8 mouse cellular contexts compared by ENCODE assay signal in the genomic region with DNA sequence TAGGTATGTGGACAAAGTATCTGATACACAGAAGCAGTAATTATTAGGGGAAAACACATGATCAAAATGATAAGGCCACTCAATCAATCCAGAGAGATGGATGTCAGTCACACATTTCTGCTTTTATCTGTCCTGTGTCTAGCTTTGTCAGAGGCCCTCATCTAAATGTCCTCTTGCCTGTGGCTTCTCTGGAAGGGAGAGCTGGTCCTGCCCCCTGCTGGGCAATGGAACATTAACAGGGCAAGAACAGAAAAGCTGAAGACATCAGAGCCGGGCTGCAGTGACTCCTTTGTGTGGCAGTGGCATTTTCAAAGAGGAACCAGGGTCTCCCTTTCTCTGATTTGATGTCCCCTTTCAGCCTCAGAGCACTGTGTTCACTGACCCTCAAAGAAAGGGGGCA.
DNase-seq lines count a peak whose midpoint lies in the region; ATAC-seq and TF ChIP-seq lines count a peak whose summit lies in the region.

No protein-coding gene starts in this region.

- no peak for ATAC-seq in intestine, postnatal 0 days
- no peak for ATAC-seq in intestine, embryonic 15.5 days

- H3K27ac ChIP-seq in intestine, postnatal 0 days (ENCODE audit: low read depth, low read length), result no peak overlapping the region
- no peak overlapping the region for H3K27ac ChIP-seq in intestine, embryonic 15.5 days

- WGBS in intestine, postnatal 0 days, result 33% methylated on average over 1 of the region's 1 CpGs
- WGBS in intestine, embryonic 15.5 days, result 37% methylated on average over 1 of the region's 1 CpGs

- H3K4me1 ChIP-seq in intestine, postnatal 0 days (replicated peaks; ENCODE audit: control insufficient read depth, insufficient read depth, low read length), result no peaks in the 10 kb centered on the region
- H3K4me1 ChIP-seq in intestine, embryonic 15.5 days (replicated peaks), result no peaks in the 10 kb centered on the region

- no peak overlapping the region for H3K4me3 ChIP-seq in intestine, postnatal 0 days (ENCODE audit: low read depth, low read length)
- H3K4me3 ChIP-seq in intestine, embryonic 15.5 days (replicated peaks), result no peak overlapping the region

- H3K36me3 ChIP-seq in intestine, postnatal 0 days (ENCODE audit: control insufficient read depth, insufficient read depth), result no peaks in the 10 kb centered on the region; the same call in 1 of the 2 replicates
- no peaks in the 10 kb centered on the region for H3K36me3 ChIP-seq in intestine, embryonic 15.5 days

- peak; percentile 48 for DNase-seq in MN1 (ENCODE audit: low spot score)
- DNase-seq in cerebellum, adult 11-12 months, result peak; percentile 10
- peak; percentile 50 to 53 for DNase-seq in frontal cortex, postnatal 25 days (ENCODE audit: low spot score in 2 of 2)
- peak; percentile 17 to 45 for DNase-seq in left cerebral cortex, adult 8-10 months (ENCODE audit: low spot score in 2 of 2)
- peak; percentile 74 to 77 for DNase-seq in right cerebral cortex, postnatal 10 days (ENCODE audit: low spot score in 2 of 2)
- DNase-seq in thymus, postnatal 10 days (ENCODE audit: low spot score in 2 of 2), result no peak

- H3K4me2 ChIP-seq in intestine, postnatal 0 days (replicated peaks; ENCODE audit: low read depth), result no peak overlapping the region
- H3K4me2 ChIP-seq in intestine, embryonic 15.5 days (replicated peaks), result no peak overlapping the region

- H3K9ac ChIP-seq in intestine, postnatal 0 days (ENCODE audit: low read depth, low read length), result no peak overlapping the region
- H3K9ac ChIP-seq in intestine, embryonic 15.5 days, result no peak overlapping the region

- TF ChIP-seq CTCF in intestine, postnatal 0 days (IDR thresholded peaks at IDR 0.05; ENCODE audit: low read depth), result peak; percentile 80

- no peaks in the 10 kb centered on the region for H3K9me3 ChIP-seq in intestine, postnatal 0 days (ENCODE audit: control insufficient read depth)
- no peaks in the 10 kb centered on the region for H3K9me3 ChIP-seq in intestine, embryonic 15.5 days

- H3K27me3 ChIP-seq in intestine, postnatal 0 days (replicated peaks; ENCODE audit: control insufficient read depth, insufficient read depth, low read length), result no peaks in the 10 kb centered on the region
- no peaks in the 10 kb centered on the region for H3K27me3 ChIP-seq in intestine, embryonic 15.5 days (replicated peaks)

Comparison
In these comparisons a context has a peak if more than half of its experiments do, and no peak if none do; other contexts are left out.
1. DNase-seq: peak in MN1 (single experiment), cerebellum, adult 11-12 months (single experiment), frontal cortex, postnatal 25 days (2 of 2), left cerebral cortex, adult 8-10 months (2 of 2) and right cerebral cortex, postnatal 10 days (2 of 2); none in thymus, postnatal 10 days (0 of 2).